Mouse (Mus musculus) bone marrow, adult 2 months (tissue): ENCODE data around the gene Map2k6. TPM values are rescaled to one million over a fixed set of nuclear protein-coding genes. Genes with fewer than 3 reads are reported as not detected.

ENCODE experiments used
- H3K27ac ChIP-seq: fragments of 200-500 bp; 2 replicates; pipeline ENCODE4 v1.5.1; 2012; ENCODE audit warnings: low read depth, mild to moderate bottlenecking, control low read depth, inconsistent platforms, low read length; ENCODE audit not compliant: control insufficient read depth, poor library complexity, insufficient read depth
- H3K4me1 ChIP-seq: fragments of 200-500 bp; 2 replicates; pipeline ENCODE4 v1.6.1; 2011; ENCODE audit warnings: low read length; ENCODE audit not compliant: control insufficient read depth, insufficient read depth
- H3K4me3 ChIP-seq: fragments of 200-500 bp; replicated peaks from 2 replicates; pipeline ENCODE3; 2011; ENCODE audit warnings: mild to moderate bottlenecking, low read depth, low read length, control low read depth; ENCODE audit not compliant: control insufficient read depth
- CTCF ChIP-seq: fragments of 200-500 bp; IDR thresholded peaks from 2 replicates; pipeline ENCODE4 v1.5.1; 2011; ENCODE audit warnings: low read length, control low read depth; ENCODE audit not compliant: control insufficient read depth, insufficient read depth
- POLR2A ChIP-seq: fragments of 200-500 bp; IDR thresholded peaks from 2 replicates; pipeline ENCODE4 v1.6.1; 2011; ENCODE audit warnings: low read depth, mild to moderate bottlenecking, control low read depth, low read length, borderline replicate concordance; ENCODE audit not compliant: control insufficient read depth
- WGBS: fragments of 180-500 bp; shearing (Covaris S2); methylation state at CpG from one replicate; pipeline ENCODE4 v1.1.7; 2018; 5-methylcytosine and 5-hydroxymethylcytosine counted together
- polyA plus RNA-seq: library from polyadenylated mRNA; stranded (reverse); fragments of >200 nt; gene quantifications from 2 replicates; pipeline ENCODE4 v1.2.4, GENCODE M21; 2011; ENCODE audit warnings: low replicate concordance; ENCODE audit not compliant: missing spikeins, insufficient read depth, insufficient read length

Map2k6 gene
- polyA plus RNA-seq, 1 experiment = 6.0 TPM

GRCm38 (mm10) chr11:110495323-110496060, 96.6 kb downstream of the Map2k6 start:
- Histone ChIP-seq H3K4me3 (no peak overlapping the region), H3K27ac (no peak overlapping the region), H3K4me1 (no peaks in the 10 kb centered on the region)
- TF ChIP-seq POLR2A (no peak), CTCF (no peak)
- 85% methylated on average over 4 of the region's 4 CpGs for WGBS

DNA sequence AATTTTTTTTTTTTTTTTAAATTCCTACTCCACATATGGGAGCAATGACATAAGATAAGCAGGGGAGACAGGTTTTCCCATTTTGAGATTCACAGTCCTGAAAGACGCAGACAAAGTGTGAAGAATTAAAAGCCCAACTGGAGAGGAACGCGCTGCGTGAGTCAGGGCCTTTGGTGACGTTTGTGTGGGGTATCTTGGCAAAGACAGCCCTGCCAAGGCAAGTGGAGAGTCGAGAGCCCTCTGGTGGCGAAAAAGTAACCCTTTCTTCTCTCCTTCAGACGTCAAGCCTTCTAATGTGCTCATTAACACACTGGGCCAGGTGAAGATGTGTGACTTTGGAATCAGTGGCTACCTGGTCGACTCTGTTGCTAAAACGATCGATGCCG, 97.1 kb downstream of the Map2k6 start:
- 50% methylated on average over 12 of the region's 12 CpGs for WGBS
- H3K27ac ChIP-seq = no peak overlapping the region

GRCm38 (mm10) chr11:110497743-110498142, 98.8 kb downstream of the Map2k6 start:
- no peak overlapping the region for H3K27ac ChIP-seq
- H3K4me3 ChIP-seq = no peak overlapping the region
- TF ChIP-seq POLR2A (no peak), CTCF (no peak)
- H3K4me1 ChIP-seq = no peaks in the 10 kb centered on the region
- WGBS = 92% methylated on average over 8 of the region's 8 CpGs

More for the DNA sequence above, 97.1 kb downstream of the Map2k6 start:
- peak; percentile 67 for TF ChIP-seq CTCF
- TF ChIP-seq POLR2A = no peak
- Histone ChIP-seq H3K4me1 (no peaks in the 10 kb centered on the region), H3K4me3 (no peak overlapping the region)

DNA sequence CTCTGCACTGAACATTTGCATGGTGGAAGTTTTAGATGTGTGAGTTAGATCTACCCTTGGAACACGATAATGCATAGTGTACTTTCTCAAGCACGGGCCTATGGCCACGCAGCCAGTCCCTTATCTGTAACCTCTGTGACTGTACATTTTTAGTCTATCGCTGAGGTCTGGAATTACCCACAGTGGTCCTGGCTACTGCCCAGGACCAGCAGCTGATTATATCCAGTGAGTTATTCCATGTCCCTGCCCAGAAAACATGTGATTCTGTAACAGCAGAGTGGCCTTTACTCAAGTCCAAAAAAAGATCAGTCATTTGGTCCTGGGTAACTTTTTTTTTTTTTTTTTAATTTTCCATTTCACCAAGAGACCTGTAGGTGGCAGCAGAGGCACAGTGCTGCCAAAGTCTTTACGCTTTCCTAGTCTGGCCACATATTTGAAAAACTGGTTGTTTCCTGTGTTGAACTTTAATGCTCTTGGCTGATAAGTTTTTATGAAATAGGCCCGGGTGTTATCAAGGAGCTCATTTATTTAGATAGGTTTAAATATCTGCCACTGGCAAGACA, 99.8 kb downstream of the Map2k6 start:
- H3K4me1 ChIP-seq = no peaks in the 10 kb centered on the region
- H3K4me3 ChIP-seq = no peak overlapping the region
- WGBS = 41% methylated on average over 6 of the region's 6 CpGs
- TF ChIP-seq POLR2A (no peak), CTCF (peak; percentile 29; the same call in 1 of the 2 replicates)
- H3K27ac ChIP-seq = no peak overlapping the region

- Histone ChIP-seq H3K4me1 (no peaks in the 10 kb centered on the region), H3K27ac (no peak overlapping the region), H3K4me3 (no peak overlapping the region)
- TF ChIP-seq CTCF = no peak
- WGBS = 86% methylated on average over 11 of the region's 11 CpGs
These were observed 104.2 kb downstream of the Map2k6 start for GRCm38 (mm10) chr11:110502937-110503670.

DNA sequence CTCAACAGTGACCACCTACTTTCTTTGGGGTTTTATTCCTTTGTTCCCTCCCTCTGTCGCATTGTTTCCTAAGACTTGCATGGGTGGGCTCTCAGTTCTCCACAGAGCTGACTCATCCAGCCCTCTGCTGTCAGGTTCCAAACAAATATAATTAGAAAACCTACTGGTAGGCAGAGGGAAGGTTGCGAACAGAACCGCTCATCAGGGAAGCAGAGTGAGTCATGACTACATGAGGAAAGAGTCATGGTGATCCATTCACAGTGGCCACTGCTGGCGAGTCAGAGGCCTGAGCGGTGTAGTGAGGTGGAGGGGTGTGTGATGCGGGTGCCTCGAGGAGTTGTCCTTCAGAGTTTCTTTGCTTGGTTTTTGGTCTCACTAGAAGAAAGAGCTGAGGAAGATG, 112.5 kb downstream of the Map2k6 start:
- 78% methylated on average over 7 of the region's 7 CpGs for WGBS
- Histone ChIP-seq H3K4me3 (no peak overlapping the region), H3K27ac (no peak overlapping the region), H3K4me1 (no peaks in the 10 kb centered on the region)
- no peak for TF ChIP-seq POLR2A
- no peak for TF ChIP-seq CTCF

GRCm38 (mm10) chr11:110518648-110519047, 119.7 kb downstream of the Map2k6 start:
- Histone ChIP-seq H3K4me3 (no peak overlapping the region), H3K27ac (no peak overlapping the region), H3K4me1 (no peaks in the 10 kb centered on the region)
- 85% methylated on average over 1 of the region's 1 CpGs for WGBS
- TF ChIP-seq POLR2A = no peak
- no peak for TF ChIP-seq CTCF

GRCm38 (mm10) chr11:110522906-110523305, 124.0 kb downstream of the Map2k6 start:
- Histone ChIP-seq H3K27ac (no peak overlapping the region), H3K4me3 (no peak overlapping the region), H3K4me1 (no peaks in the 10 kb centered on the region)
- 71% methylated on average over 2 of the region's 2 CpGs for WGBS
- TF ChIP-seq CTCF (no peak), POLR2A (no peak)
